Mouse (Mus musculus): Measurements from ENCODE around the gene Ndnf. TPM values are rescaled to one million over a fixed set of nuclear protein-coding genes. Genes with fewer than 3 reads are reported as not detected.

Ndnf gene
- polyA plus RNA-seq, 1 experiment from 2014 or later = 10.8 TPM

Other genes with a start within 250 kb of the Ndnf start
- gene Tnip3, start 146.3 kb upstream of the Ndnf start, polyA plus RNA-seq (2015; fragmentation: Nextera tagmentation; extraction: Ambion mirVana) = not detected in 2 replicates
- 6.7 and 7.1 TPM in 2 replicates for gene Prdm5, start 107.4 kb downstream of the Ndnf start, polyA plus RNA-seq (2015; fragmentation: Nextera tagmentation; extraction: Ambion mirVana)